Mouse (Mus musculus): ENCODE results near the gene Borcs7. TPM values are rescaled to one million over a fixed set of nuclear protein-coding genes. Genes with fewer than 3 reads are reported as not detected.
A peak's percentile ranks its signal among the peaks of the same experiment; 100 is the strongest.

The Borcs7 gene
- polyA plus RNA-seq, 1 experiment: 13.0 TPM

DNA sequence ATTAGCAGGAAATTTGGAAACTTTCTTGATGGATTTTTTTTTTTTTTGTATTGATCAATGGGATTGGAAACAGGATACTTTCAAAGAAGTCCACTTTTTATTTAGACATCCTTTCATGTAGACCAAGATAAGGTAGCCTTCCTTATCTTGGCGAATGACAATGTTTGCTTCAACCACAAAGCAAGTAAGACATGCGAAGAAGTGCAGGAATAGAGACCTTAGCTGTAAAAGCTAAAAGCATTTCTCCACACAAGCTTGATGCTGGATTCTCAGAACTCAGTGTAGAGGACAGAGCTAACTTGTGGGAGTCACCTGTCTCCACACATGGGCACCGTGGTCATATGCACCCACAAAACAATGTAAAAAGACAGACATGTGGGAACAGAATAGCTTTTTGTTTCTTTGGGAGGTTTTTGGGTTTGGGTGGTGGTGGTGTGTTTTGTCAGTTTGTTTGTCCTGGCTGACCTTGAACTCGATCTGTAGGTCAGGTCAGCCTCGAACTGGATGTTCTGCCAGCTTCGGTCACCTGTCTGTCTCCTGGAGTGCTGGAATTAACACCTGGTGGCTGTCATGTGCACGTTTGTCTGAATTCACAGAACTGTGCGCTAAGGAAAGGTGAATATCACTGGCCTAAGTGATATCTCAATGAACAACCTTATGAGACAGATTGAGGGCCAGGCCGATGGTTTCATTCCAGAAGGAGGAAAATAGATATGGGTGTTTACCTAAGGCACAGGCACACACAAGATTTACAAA lies 17.0 kb downstream of the Borcs7 start:
- no peak overlapping the region for H3K27ac ChIP-seq (ENCODE audit: insufficient read depth, low read length)
- TF ChIP-seq CTCF (IDR thresholded peaks at IDR 0.05; ENCODE audit: borderline replicate concordance, insufficient read depth, low read length): no peak
- TF ChIP-seq POLR2A (IDR thresholded peaks at IDR 0.05; ENCODE audit: low read depth, low read length): no peak
- H3K4me3 ChIP-seq (ENCODE audit: insufficient read depth, low read length): no peak overlapping the region
- no peaks in the 10 kb centered on the region for H3K4me1 ChIP-seq (ENCODE audit: control insufficient read depth, insufficient read depth, low read length)

DNA sequence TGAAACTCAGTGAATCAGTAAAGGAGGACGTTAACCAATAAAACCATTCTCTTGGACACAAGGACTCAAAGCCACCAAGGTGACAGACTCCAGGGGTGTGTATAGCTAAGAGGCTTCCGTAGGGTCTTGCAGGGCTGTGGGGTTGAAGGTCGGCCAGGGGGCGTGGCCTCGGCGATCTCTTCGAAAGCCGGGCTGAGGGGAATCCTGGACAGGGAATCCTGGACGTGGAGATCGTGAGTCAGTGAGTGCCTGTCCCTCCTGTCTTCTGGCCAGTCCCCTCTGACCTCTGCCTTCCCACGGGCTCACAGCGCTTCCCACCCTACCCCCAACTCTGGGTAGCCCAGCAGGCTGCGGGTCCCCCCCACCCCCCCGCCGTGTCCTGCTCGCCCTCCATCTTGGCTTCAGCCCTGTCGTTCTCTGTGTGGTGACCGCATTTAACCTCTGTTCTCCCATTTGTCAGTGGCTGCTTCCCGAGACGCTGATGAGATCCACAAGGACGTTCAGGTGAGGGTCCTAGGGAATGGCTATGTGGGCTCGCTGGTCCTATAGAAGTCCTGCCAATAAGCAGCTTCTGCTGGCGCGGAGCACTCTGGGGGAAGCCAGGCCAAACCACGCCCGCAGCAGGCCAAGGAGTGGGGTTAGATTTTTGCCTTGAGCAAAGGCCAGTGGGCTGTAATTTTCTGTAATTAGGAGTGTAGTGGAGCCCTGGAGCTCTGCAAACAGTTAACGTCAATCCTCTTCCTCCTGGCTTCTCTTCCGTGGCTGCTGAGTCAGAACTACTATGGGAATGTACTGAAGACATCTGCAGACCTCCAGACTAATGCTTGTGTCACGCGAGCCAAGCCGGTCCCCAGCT lies 17.8 kb downstream of the Borcs7 start, which contains the start of gene As3mt:
As3mt (plus strand) TSS at position 163 of the 856 bp plus-strand sequence.
- TF ChIP-seq POLR2A (IDR thresholded peaks at IDR 0.05; ENCODE audit: low read depth, low read length): no peak
- no peak for TF ChIP-seq CTCF (IDR thresholded peaks at IDR 0.05; ENCODE audit: borderline replicate concordance, insufficient read depth, low read length)
- Histone ChIP-seq H3K4me3 (ENCODE audit: insufficient read depth, low read length) (peak within 1 kb of the TSS; percentile 0; the same call in 1 of the 2 replicates), H3K4me1 (ENCODE audit: control insufficient read depth, insufficient read depth, low read length) (no peaks in the 10 kb centered on the region), H3K27ac (ENCODE audit: insufficient read depth, low read length) (no peak within 1 kb of the TSS)

DNA sequence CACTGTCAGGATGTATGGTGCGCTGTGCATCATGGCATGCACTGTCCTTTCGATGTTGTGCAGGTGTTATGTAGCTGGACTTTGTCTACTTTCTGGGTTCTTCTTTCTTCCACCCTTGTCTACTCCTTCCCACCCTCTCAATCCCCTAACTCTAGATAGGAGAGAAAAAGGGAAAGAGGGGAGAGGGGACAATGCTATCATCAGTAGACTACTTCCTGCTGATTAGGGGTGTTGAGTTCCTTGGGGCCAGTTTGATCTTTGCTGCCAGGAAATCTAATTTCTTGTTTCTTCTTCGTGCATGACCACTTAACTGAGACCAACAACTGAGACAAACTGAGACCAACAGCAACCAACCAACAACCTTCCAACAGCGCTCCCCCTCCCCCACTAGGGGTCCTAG lies 20.9 kb downstream of the Borcs7 start:
- Histone ChIP-seq H3K4me1 (ENCODE audit: control insufficient read depth, insufficient read depth, low read length) (no peaks in the 10 kb centered on the region), H3K4me3 (ENCODE audit: insufficient read depth, low read length) (no peak overlapping the region), H3K27ac (ENCODE audit: insufficient read depth, low read length) (no peak overlapping the region)
- no peak for TF ChIP-seq CTCF (IDR thresholded peaks at IDR 0.05; ENCODE audit: borderline replicate concordance, insufficient read depth, low read length)
- no peak for TF ChIP-seq POLR2A (IDR thresholded peaks at IDR 0.05; ENCODE audit: low read depth, low read length)

DNA sequence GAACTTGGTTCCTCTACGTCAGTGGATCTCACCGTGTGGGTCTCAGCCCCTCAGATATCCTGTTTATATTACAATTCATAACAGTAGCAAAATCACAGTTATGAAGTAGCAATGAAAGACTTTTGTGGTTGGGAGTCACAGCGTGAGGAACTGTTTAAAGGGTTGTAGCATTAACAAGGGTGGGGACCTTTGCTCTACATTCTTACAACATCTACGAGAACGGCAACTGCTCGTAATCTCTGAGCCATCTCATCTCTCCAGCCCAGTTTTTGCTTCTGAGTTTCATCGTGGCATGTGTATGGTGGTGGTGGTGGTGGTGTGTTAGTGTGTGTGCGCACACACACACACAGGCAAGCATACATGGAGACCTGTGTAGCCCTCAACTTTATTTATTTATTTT lies 24.5 kb downstream of the Borcs7 start:
- TF ChIP-seq POLR2A (IDR thresholded peaks at IDR 0.05; ENCODE audit: low read depth, low read length) (no peak), CTCF (IDR thresholded peaks at IDR 0.05; ENCODE audit: borderline replicate concordance, insufficient read depth, low read length) (no peak)
- Histone ChIP-seq H3K4me1 (ENCODE audit: control insufficient read depth, insufficient read depth, low read length) (no peaks in the 10 kb centered on the region), H3K4me3 (ENCODE audit: insufficient read depth, low read length) (no peak overlapping the region), H3K27ac (ENCODE audit: insufficient read depth, low read length) (no peak overlapping the region)

DNA sequence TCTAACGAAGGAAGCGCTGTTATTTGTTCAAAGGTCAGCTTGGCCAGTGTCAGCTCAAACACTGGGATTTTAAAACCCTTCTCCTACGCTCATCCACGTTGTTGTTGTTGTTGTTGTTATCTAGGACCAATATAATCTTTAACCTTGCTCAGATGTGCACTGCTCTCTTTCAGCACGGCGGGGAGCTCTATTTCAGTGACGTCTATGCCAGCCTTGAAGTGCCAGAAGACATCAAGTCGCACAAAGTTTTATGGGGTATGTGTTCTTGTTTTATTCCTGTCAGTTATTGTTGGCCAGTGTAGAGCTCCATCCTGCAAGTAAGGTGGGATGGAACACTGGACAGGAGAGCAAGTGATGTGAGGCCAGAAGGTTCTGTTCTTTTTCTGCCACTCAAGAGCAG lies 25.3 kb downstream of the Borcs7 start:
- H3K4me3 ChIP-seq (ENCODE audit: insufficient read depth, low read length): no peak overlapping the region
- no peaks in the 10 kb centered on the region for H3K4me1 ChIP-seq (ENCODE audit: control insufficient read depth, insufficient read depth, low read length)
- TF ChIP-seq CTCF (IDR thresholded peaks at IDR 0.05; ENCODE audit: borderline replicate concordance, insufficient read depth, low read length) (no peak), POLR2A (IDR thresholded peaks at IDR 0.05; ENCODE audit: low read depth, low read length) (no peak)
- no peak overlapping the region for H3K27ac ChIP-seq (ENCODE audit: insufficient read depth, low read length)

DNA sequence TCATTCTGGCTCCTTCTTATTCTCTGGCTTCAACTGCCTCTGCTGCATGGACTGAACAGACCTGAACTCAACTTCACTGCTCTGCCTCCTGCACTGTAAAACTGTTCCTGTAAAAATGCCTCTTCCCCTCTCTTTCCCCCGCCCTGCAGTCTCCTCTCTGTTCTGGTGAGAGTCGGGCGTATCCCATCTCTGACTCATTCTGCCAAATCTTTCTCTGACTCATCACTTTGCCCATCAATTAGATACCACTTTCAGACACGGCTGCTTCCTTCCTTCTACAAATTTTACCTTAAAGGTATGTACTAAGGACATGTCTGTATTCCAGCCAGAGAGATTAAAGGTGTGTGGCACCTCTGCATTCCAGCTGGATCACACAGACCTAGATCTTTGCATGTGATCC lies 28.4 kb downstream of the Borcs7 start:
- Histone ChIP-seq H3K27ac (ENCODE audit: insufficient read depth, low read length) (no peak overlapping the region), H3K4me1 (ENCODE audit: control insufficient read depth, insufficient read depth, low read length) (no peaks in the 10 kb centered on the region), H3K4me3 (ENCODE audit: insufficient read depth, low read length) (no peak overlapping the region)
- TF ChIP-seq POLR2A (IDR thresholded peaks at IDR 0.05; ENCODE audit: low read depth, low read length) (no peak), CTCF (IDR thresholded peaks at IDR 0.05; ENCODE audit: borderline replicate concordance, insufficient read depth, low read length) (no peak)

DNA sequence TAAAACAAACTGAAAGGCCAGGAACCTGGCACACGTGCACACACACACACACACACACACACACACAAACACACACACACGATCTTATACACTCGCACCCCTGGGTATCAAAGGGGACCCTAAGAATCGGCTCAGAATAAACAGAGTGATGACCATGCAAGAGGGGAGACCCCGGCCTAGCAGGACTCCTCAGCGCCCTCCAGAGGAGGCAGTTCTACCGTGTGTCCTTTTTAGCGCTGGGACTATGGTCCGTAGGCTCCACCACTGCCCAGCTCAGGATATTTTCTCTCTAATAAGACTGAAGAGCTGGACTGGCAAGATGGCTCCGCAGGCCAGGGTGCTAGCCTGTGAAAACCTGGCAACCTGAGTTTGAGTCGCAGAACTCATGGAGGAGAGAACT lies 34.7 kb downstream of the Borcs7 start:
- H3K27ac ChIP-seq (ENCODE audit: insufficient read depth, low read length): no peak overlapping the region
- TF ChIP-seq POLR2A (IDR thresholded peaks at IDR 0.05; ENCODE audit: low read depth, low read length): no peak
- TF ChIP-seq CTCF (IDR thresholded peaks at IDR 0.05; ENCODE audit: borderline replicate concordance, insufficient read depth, low read length): no peak
- H3K4me3 ChIP-seq (ENCODE audit: insufficient read depth, low read length): no peak overlapping the region
- no peaks in the 10 kb centered on the region for H3K4me1 ChIP-seq (ENCODE audit: control insufficient read depth, insufficient read depth, low read length)

DNA sequence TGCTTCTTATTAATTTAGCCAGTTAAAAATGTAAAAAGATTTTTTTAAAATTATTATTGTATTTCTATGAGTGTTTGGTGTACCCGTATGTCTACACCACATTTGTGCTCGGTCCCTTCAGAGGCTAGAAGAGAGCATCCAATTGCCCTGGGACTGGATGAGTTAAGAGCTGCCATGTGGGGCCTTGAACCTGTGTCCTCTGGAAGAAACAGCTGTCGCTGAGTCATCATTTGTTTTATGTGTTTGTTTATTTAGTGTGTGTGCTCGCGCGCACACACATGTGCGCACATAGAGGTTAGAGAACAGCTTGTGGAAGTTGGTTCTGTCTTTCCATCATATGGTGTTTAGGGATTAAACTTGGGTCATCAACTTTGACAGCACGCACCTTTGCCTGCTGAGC lies 36.4 kb downstream of the Borcs7 start:
- TF ChIP-seq POLR2A (IDR thresholded peaks at IDR 0.05; ENCODE audit: low read depth, low read length): no peak
- no peak for TF ChIP-seq CTCF (IDR thresholded peaks at IDR 0.05; ENCODE audit: borderline replicate concordance, insufficient read depth, low read length)
- H3K27ac ChIP-seq (ENCODE audit: insufficient read depth, low read length): no peak overlapping the region
- no peak overlapping the region for H3K4me3 ChIP-seq (ENCODE audit: insufficient read depth, low read length)
- no peaks in the 10 kb centered on the region for H3K4me1 ChIP-seq (ENCODE audit: control insufficient read depth, insufficient read depth, low read length)

DNA sequence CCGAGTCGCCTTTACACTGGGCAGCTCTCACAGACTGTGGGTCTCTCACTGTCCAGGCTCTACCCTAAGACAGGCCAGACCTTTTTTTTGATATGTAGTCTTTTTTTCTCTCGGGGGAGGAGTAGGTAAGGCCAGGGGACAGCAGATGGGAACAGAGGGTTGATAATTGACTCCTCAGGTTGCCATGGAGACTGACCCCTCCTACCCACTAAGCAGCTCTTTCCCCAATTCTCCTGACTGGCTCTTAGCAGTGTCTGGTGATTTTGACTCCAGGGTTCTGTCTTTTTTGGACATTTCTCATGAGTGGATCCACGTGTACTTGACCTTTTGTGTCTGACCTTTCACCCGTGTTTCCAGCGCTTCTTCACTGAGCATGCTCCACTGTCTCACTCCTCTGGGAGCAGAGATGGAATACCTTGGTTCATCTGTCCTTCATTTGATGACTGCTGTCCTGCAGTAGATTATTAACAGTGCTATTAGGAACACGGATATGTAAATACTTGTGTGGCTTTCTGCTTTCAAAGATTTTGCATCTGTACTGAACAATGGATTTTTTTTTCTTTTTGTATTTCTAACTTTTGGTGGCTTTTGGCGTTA lies 37.5 kb downstream of the Borcs7 start:
- Histone ChIP-seq H3K4me3 (ENCODE audit: insufficient read depth, low read length) (no peak overlapping the region), H3K4me1 (ENCODE audit: control insufficient read depth, insufficient read depth, low read length) (no peaks in the 10 kb centered on the region), H3K27ac (ENCODE audit: insufficient read depth, low read length) (no peak overlapping the region)
- TF ChIP-seq CTCF (IDR thresholded peaks at IDR 0.05; ENCODE audit: borderline replicate concordance, insufficient read depth, low read length) (no peak), POLR2A (IDR thresholded peaks at IDR 0.05; ENCODE audit: low read depth, low read length) (no peak)

Data from embryonic fibroblast, embryonic 13.5 days (primary cell).